Mouse (Mus musculus): ENCODE results near the gene Angptl3.

Angptl3 gene

DNA sequence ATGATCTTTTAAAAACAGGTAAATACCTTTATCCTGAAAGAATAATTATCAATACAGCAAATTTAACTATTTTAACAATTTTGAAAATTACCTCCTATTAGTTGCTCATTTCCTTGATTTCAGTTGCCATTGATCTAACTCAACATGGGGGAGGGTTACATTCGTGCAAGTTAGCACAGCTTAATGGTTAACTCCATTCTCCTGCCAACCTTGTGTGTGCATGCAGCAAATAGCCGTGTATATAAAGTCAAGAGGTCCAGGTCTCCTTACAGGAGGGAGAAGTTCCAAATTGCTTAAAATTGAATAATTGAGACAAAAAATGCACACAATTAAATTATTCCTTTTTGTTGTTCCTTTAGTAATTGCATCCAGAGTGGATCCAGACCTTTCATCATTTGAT, at the start of gene Angptl3:
TSS of gene Angptl3 (plus strand) at position 269 of the 400 bp plus-strand sequence.
- in situ Hi-C loops (cut with MseI, MboI) = no loop called here

DNA sequence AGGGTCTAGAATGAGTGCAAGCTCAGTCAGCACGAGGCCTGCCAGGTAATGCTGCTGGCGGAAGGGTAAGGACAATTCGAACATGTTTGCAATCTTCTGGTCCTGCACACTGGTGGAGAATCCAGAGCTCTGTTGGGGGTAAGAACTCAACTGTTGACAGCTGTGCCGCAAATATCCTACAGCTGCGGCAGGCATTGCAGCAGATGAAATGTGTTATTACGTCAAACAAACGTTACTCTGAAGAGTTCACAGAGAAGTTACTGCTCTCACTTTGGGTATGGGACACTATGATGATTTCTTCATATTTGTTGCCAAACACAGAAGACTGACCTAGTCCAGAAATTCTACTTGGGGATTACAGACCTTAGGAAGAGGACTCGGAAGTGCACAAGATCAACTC, 46.1 kb upstream of the Angptl3 start:
- in situ Hi-C loops (cut with MseI, MboI) = no loop called here

DNA sequence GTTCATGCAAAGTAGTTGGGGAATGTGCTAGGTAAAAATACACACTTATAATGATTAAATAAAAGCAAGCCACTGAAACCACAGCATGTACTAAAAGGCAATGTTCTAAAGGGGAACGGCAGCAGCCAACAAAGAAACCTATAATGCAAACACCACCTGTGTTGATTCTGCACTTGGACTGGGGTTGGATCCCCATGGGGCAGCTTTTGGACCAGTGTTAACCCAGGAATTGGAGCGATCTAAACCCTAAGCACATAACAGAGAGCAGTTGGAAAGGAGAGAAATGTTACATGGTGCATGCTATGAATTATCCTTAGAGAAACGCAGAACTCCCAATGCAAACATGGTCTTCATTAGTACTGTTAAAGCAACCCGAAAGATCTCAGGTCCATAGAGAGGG, 37.3 kb upstream of the Angptl3 start:
- in situ Hi-C loops (cut with MseI, MboI) = no loop called here

DNA sequence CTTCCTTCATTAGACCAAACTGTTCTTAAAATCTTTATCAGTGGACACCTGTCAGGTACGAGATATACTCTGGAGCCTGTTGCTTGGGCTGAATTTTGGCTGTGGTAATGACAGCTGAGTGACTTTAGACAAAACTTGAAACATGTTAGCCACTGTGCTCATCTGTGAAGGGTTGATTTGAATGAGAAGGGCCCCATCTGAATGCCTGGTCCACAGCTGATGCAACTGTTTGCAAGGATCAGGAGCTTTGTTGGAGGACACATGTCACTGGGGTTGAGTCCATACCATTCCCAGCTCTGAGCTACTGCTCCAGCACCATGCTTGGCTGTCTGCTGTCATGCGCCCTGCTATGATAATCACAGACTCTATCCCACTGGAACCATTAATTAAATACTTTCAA, 25.2 kb upstream of the Angptl3 start:
- in situ Hi-C loops (cut with MseI, MboI) = no loop called here

DNA sequence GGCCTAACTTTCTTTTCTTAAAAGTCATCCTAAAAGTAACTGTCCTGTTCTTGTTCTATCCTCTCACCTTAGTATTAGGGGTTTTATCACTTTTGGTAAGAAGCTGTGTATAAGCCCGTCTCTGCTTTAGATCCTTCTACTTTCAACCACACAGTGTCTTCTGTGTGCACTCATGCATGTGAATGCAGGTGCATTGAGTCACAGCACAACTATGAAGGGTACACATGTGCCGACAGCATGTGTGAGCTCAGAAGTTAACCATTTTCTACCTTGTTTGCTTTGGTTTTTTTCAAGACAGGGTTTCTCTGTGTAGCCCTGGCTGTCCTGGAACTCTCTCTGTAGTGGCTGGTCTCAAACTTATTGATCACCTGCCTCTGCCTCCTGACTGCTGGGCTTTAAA, 24.4 kb upstream of the Angptl3 start:
- in situ Hi-C loops (cut with MseI, MboI) = no loop called here

DNA sequence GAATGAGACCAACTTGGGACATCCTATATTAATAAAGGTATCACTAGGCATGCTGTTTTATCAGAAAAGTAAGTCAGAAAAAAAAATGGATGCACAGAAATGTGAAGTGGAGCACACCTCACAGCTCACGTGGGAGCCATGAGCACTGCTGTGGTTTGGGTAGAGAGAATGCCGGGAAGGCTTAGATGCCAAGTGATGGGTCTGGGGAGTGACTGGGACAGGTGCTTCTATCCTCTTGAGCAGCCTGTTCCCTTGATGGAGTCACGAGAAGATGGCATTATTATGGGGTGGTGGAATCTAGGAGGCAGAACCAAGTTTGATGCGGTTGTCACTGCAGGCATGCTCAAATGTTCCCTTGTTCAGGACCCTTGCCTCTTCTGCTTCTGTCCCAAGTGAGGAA, 19.7 kb upstream of the Angptl3 start:
- in situ Hi-C loops (cut with MseI, MboI) = no loop called here

DNA sequence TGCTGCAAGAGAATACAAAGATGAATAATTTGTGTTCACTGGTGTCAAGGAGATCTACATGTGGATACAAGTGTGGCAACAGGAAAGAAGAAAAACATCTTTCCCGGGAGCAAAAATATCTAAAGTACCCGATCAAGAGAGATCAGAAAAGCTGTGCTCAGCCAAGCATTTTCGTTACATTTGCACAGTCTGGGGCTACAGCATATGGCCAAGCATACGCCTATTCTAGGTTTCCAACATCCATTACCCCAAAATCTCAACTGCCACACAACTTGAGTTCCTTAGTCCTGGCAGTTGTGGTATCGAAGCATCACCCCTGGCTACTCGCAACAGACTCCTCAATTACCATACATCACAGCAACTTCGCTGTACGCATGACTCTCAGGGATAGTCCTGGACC, 8.5 kb upstream of the Angptl3 start:
- in situ Hi-C loops (cut with MseI, MboI) = no loop called here

GRCm38 (mm10) chr4:99028377-99028776, 2.4 kb upstream of the Angptl3 start:
- in situ Hi-C loops (cut with MseI, MboI) = no loop called here

DNA sequence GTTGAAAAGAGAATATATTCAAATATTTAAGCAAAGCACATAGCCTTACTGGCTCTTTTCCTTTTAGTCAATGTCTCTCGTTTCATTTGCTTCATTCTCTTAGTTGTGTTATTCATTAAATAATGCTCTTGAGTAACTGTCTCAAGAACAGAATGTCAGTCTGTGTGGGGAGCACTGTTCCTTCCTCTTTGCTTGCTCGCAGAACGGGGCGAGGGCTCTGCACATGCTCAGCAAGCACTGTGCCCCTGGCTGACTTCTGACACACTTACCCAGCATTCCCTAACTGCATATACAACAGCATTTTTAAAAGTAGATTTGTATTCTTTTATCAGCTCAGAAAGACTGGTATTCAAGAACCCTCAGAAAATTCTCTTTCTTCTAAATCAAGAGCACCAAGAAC, 2.2 kb downstream of the Angptl3 start:
- in situ Hi-C loops (cut with MseI, MboI) = no loop called here

DNA sequence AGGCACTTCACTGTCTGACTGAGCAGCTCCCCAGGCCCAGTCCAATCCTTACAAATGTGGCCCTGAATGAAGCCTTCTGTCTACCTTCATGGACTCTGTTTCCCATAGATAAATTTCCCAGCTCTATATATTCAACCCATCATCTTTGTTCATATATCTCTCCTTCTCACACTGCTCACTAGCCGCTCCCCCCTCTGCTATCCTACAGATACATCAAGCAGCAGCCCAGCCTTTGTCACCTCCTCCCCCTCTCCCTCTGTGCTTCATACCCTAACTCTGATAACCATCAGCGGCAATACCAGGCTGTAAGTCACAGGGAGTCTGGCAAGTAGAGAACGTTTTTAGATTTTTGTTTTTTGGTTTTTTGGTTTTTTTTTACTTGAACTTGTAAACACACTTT, 14.1 kb downstream of the Angptl3 start:
- in situ Hi-C loops (cut with MseI, MboI) = no loop called here

- in situ Hi-C loops (cut with MseI, MboI) = no loop called here
Measured at GRCm38 (mm10) chr4:99046471-99046870, 15.7 kb downstream of the Angptl3 start.

- in situ Hi-C loops (cut with MseI, MboI) = no loop called here
Measured at GRCm38 (mm10) chr4:99048581-99048980, 17.8 kb downstream of the Angptl3 start.

GRCm38 (mm10) chr4:99064524-99064923, 33.8 kb downstream of the Angptl3 start:
- in situ Hi-C loops (cut with MseI, MboI) = no loop called here

DNA sequence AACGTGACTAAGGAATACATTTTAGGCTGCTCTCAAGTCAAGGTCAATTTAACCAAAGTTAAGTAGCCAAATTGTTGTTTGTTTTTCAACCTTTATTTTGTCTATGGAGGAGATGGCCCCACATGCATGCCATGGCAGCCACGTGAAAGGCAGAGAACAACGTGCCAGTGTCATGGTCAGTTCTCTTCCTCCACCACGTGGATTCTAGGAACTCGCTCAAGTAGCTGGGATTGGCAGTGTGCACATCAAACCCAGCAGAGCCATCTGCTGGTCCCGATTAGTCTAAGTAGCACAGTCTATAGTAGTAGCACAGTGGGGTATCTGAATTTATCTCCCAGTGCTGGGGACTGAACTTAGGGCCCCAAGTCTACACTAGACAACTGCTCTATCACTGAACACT, 38.1 kb downstream of the Angptl3 start:
- in situ Hi-C loops (cut with MseI, MboI) = no loop called here

DNA sequence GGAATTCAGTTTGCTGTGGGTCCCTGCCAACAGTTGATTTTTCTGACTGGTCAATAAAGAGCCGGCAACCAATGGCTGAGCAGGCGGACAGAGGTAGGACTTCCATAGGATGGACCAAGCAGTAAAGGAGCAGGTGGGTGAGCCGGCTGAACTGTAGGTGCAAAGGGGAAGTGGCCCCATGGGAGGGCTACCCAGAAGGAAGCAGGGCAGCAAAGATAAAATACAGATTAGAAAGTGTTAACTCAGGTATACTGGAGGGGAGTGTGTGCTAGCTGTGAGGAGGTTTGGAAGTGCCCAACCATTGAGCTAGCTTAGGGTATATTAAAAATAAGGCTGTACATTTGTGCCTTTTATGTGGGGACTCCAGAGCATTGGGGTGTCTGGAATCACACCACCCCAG, 47.3 kb downstream of the Angptl3 start:
- in situ Hi-C loops (cut with MseI, MboI) = no loop called here

GRCm38 (mm10) chr4:99081169-99081568, 50.4 kb downstream of the Angptl3 start:
- in situ Hi-C loops (cut with MseI, MboI) = no loop called here

DNA sequence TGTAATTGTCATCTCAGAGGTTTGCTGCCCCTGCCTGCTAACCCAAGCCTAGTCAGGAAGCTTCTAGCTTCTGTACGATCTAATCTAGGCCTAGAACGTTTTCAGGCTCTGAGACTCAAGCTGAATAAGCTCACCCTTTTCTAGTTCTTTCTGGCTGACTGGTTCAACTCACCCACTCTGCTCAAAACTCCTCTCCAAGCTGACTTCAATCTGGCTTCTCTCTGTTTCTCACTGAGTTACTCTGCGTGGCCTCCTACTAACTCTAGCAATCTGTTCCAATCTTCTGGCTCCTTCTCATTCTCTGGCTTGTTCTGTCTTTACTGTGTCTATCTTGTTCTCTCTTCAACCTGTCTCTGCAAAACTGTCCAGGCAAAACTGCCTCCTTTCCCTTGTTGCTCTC, 53.1 kb downstream of the Angptl3 start:
- in situ Hi-C loops (cut with MseI, MboI) = no loop called here

DNA sequence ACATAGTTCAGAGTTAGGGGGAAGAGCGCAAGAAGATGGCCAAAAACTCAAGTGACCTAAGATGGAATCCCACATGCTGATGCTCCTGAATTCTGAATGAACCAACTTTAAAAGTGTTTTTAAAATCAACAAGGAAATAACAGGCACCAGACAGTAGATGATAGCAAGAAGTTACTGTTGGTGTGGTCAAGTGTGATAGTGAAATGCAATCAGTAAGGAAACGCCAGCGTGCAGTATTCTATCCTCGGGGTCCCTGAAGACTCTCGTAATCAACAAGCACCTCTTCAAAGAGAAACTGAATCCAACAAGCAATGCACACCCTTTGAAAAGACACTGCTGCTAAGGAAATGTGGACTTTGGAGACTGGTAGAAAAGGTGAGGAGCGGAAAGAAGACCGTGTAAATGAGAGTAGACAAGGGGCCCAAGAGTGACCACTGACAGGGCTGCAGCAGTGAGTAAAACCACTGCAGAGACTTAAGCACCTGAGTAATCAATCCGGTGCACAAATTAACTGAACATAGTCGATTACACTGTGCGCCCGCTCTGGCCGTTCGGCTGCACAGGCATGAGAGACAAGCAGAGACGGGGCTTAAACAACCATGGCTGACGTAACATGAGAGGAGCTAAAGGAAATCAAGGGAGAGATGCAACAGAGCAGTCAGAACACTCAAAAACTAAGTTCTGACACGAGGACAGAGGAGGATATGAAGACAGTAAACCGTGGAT, 57.2 kb downstream of the Angptl3 start:
- in situ Hi-C loops (cut with MseI, MboI) = no loop called here

DNA sequence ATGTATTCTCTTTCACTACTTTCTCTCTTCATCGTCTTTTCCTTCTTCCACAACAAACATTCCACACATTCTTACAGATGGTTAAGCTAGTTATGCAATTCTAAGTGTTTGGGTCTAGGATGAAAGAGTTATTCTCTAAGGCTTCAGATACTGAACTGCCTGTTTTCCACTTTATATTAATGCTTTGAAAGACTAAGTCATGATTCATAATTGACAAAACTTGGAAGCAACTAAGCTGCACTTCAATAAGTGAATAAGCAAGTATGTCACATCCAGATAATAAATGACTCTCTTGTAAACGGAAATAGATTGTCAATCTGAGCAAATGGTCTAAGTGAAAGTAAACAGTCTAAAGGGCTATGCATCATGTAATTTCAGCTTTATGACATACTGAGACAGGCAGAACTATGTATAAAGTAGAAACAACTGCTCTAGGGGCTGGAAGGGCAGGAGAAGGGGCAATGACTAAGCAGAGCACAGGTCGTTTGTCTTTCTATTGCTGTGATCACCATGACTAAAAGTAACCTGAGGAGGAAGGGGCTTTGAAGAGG, 60.5 kb downstream of the Angptl3 start:
- in situ Hi-C loops (cut with MseI, MboI) = no loop called here

DNA sequence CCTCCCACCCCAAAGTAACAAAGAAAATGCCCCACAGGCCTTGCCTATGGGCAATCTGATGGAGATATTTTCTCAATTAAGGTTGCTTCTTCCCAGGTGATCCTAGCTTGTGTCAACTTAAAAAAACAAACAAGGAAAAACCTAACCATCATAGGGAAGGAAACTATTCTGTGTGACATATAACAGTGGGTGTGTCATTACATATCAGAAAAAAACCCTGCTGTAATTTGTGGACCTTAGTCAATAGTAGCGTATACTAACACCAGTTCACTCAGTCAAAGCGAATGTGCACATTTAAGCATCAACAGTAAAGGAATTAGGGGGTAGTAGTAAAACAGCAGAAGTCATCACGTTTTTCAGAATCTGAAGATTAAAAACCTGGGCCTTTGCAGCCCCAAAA, 61.0 kb downstream of the Angptl3 start:
- in situ Hi-C loops (cut with MseI, MboI) = no loop called here
